Mouse (Mus musculus) liver, adult 2 months (tissue): ENCODE results near the gene Abcb5.

Source experiments
- CTCF ChIP-seq: fragments of 200-500 bp; IDR thresholded peaks from 2 replicates; pipeline ENCODE4 v1.5.1; 2011; ENCODE audit warnings: low read depth, low read length, control low read depth
- POLR2A ChIP-seq: fragments of 200-500 bp; IDR thresholded peaks from 2 replicates; pipeline ENCODE4 v1.6.1; 2011; ENCODE audit warnings: low read length, control low read depth; ENCODE audit not compliant: insufficient read depth; ENCODE audit errors: extremely low read depth

DNA sequence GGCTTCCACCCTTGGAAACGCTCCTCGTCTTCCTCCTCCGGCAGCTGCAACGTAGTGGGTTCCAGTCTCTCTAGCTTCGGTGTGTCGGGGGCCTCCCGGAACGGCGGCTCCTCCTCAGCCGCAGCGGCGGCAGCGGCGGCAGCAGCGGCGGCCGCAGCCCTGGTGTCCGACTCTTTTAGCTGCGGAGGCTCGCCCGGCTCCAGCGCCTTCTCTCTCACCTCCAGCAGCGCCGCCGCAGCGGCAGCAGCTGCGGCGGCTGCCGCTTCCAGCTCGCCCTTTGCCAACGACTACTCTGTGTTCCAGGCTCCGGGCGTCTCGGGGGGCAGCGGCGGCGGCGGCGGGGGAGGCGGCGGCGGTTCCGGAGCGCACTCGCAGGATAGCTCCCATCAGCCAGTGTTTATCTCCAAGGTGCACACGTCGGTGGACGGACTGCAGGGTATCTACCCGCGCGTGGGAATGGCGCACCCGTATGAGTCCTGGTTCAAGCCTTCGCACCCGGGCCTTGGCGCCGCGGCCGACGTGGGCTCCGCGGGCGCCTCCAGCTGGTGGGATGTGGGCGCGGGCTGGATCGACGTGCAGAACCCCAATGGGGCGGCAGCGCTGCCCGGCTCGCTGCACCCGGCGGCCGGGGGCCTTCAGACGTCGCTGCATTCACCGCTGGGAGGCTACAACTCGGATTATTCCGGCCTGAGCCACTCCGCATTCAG lies 117.6 kb downstream of the Abcb5 start:
- no peak for TF ChIP-seq POLR2A
- no peak for TF ChIP-seq CTCF
